Mouse (Mus musculus) CD4-positive, CD25-positive, alpha-beta regulatory T cell, adult 2 months (primary cell): Measurements from ENCODE around the gene Ppp2r5d.

Experiments used
- DNase-seq: peaks from one replicate; pipeline ENCODE4 v3.0.0-alpha.2; 2012; ENCODE audit warnings: low read depth, low spot score

The Ppp2r5d gene

DNA sequence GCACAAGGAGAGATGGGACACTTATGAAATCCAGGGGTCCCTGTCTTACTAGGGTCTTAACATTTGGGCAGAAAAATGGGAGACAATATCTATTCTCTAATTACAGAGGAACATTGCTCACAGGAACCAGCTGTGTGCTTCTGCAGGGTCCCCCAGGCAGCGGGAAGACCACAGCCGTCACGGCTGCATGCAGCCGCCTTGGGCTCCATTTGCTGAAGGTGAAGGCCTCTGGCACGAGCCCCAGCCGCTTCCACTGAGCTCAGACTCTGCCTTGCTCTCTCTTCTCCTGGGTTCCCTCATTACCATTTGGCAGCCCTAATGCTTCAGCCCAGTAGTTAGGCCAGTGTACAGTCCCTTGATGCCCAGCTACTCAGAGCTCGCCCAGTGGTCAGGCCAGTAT, 16.2 kb upstream of the Ppp2r5d start:
- no peak for DNase-seq

DNA sequence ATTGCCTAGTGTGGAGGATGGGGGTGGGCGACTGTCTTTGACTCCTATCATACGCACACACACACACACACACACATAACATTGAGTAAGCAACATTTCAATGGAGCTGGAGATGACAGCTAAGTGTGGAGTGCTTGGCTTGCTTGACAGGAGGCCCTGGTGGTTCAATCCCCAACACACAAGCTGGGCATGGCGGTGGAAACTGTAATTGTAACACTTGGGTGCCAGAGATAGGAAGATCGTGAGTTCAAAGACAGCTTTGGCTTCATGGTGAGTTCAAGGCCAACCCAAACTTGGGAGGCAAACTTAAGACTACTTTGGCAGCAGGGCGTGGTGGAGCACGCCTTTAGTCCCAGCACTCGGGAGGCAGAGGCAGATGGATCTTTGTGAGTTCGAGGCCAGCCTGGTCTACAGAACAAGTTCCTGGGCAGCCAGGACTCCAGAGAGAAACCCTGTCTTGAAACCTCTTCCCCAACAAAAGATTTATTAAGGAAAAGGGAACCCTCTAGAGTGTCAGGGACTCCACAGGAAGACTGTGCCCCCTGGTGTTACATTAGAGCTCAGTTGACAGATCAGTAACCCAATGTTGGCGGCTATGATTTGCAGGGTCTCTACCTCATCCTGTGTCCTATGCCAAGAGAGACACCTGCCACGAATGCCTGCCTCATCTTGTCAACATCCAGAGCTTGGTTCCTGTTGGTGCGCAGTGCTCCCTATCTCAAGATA, 10.0 kb upstream of the Ppp2r5d start:
- no peak for DNase-seq

DNA sequence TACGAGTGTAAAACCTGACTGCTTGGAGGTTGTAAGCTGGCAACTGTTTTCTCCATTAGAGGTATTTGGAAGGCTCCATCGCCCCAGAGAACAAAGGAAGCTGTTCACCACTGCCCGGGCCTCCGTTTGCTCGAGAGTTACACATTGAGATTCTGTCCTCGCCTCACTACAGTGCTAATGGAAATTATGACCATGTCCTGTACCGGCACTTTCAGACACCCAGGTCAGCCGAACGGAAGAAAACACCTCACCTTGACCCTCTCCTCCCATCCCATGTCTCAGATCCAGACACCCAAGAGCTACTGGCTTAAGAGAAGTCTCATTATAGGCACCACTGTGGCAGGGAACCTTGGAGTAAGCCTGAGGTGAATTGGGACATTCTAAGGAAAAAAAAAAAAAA, 8.9 kb upstream of the Ppp2r5d start:
- DNase-seq: no peak

DNA sequence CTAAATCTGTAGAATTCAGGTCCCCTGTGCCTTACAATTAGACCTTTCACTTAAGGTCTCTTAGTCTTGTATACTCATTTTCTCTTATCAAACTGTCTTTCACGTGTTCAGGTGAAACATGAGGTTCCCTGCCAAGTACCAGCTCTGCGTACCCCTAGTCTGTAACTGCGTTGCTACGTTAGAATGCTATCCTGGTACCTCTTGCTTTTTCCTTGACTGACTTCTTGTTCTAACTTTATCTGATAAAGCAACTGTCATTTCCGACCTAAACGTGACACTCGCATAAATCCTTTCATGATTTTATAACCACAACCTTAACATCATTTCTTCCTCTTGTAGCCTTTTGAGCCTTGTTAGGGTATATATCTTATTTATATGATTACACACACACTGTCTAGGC, 7.5 kb upstream of the Ppp2r5d start:
- DNase-seq: peak; percentile 44

DNA sequence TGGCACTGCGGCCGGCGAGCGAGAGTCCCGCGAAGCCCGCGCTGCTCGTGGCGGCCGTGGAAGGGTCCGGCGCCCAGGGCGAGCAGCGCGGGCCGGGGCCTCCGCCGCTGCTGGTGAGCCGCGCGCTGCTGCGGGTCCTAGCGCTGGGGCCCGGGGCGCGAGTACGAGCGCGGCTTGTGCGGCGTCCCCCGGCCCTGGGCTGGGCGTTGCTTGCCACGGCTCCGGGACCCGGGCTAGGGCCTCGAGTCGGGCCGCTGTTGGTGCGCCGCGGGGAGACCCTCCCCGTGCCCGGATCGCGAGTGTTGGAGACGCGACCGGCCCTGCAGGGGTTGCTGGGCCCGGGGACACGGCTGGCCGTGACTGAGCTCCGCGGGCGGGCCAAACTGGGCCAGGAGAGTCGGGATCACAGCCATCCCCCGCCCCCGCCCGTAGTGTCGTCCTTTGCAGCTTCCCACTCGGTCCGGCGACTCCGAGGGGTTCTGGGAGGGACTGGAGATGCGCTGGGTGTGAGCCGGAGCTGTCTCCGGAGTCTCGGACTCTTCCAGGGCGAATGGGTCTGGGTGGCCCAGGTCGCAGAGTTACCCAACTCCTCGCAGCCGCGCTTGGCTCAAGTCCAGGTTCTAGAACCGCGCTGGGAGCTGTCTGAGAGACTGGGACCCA, 6.8 kb upstream of the Ppp2r5d start:
- peak; percentile 33 for DNase-seq

DNA sequence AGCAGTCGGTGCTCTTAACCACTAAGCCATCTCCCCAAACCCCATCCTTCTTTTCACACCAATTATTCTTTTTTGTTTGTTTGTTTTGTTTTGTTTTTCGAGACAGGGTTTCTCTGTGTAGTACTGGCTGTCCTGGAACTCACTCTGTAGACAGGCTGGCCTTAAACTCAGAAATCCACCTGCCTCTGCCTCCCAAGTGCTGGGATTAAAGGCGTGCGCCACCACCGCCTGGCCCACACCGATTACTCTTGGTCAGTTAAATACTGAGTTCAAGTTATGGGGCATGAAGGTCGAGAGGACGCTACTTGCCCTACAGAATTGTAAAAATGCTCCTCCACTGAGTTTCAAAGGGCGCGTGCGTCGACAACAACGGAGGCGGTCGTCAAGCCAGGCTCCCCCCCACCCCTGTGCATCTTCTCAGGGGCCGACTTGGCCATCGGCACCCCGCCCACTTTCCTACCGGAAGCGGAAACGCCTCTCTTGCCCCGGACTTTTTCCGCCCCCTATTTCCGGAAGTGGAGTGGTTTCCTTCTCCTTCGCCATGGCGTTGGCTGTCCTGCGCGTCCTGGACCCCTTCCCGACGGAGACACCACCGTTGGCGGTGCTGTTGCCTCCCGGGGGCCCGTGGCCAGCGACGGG, 6.2 kb upstream of the Ppp2r5d start, which contains the start of gene Pex6:
Gene Pex6, plus strand, starts transcription at position 505 of the 639 bp plus-strand sequence.
- peak; percentile 93 for DNase-seq

DNA sequence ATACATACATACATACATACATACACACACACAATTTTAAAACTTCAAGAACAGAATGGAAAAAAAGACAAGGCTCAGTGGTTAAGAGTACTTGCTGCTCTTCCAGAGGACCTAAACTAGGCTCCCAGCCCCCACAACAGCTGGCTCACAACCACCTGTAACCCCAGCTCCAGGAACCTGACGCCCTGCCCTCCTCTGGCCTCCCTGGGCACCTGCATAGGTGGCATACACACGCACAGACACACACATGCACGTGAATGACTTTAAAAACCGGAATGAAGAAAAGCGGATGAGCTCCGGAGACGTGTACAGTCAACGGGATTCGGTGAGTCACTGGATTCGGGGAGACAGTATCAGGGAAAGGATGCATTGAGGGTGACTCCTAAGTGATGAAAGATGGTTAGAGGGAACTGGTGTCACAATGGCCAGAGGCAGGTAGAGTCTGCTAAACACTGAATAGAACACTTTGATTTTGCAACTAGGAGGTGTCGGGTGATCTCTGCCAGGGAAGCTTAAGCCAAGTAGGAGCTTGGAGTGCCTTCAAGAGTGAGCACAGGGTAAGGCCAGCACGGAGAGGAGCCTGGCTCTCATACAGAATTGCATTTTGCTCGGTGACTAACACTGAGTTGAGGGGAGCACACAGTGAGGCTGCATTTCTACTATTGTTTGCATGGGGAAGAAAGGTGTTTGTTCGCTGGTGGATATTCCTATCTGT, 1.6 kb upstream of the Ppp2r5d start:
- no peak for DNase-seq

DNA sequence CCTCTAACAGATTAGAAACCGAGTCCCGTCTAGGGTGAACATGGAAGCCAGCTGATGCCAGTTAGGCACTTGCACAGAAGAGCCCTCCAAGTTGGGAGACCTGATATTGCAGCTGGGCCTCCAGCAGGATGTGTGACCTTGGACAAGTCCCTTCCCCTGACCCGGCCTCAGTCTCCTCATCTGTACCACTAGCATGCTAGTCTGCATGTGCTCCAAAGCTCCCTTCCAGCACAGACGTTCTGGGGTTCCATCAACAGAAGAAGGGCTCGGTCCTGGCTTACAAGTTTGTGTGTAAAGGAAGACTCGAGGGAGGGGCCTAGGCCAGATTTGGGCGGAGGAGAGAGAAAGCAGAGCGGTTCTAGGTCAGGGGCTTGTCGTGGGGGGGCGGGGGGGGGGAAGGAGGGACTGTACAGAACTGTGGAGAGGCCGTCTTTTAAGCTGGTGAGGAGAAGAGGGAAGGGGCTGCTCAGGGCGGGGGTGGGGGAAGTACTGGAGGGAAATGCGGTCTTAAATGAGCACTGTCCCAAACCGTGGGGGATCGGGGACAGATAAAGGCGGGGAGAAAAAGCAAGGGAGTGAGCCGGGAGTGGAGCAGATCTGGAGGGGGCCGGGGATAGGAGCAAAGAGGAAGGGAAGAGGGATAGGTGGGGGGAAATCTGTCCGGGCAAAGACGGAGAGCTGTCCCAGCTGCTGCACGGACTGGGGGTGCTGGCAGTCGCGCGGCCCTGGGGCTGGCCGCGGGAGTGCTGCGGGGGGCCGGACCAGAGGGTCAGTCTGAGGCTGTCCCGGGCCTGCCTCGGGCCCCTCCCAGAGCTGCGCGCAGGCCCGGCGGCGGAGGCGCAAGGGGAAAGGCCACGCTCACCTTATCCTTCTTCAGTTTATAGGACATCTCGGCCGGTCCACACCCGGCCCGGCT, 682 bp downstream of the Ppp2r5d start:
- DNase-seq: peak; percentile 48

DNA sequence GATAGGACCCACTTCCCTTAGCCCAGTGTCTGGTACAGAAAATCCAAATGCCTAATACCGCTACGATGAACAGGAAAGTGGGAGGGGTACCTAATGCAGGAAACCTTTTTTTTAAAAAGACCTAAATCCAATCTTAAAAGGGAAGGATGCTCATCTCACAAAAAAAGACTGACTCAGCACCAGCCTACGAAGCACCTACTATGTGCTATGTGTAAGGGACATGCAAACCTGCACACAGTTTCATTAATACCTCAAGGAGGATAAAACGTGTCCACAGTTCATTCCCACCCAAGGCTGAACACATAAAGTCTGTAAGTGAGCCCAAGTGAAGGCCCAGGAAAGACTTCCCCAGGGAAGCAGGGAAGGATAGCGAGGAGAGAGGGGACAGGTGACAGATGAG, 2.4 kb downstream of the Ppp2r5d start:
- DNase-seq: no peak

DNA sequence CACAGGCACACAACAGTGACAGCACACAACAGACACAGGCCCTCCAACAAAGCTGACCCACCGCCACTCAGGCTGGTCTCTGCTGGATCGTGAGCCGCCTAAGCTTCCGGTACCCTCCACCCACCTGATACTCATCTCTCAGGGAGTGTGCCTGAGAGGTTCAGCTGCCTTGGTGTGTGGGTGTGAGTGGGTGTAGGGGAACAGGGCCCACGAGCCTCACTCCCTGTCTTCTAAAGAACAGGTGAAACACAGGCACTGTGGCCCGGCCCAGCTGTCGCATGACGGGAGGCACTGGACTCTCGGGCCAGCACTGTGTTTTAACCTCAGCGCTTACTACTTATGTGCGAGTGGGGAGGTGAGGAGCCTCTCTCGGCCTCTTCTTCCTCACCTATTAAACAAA, 2.8 kb downstream of the Ppp2r5d start:
- peak; percentile 38 for DNase-seq

DNA sequence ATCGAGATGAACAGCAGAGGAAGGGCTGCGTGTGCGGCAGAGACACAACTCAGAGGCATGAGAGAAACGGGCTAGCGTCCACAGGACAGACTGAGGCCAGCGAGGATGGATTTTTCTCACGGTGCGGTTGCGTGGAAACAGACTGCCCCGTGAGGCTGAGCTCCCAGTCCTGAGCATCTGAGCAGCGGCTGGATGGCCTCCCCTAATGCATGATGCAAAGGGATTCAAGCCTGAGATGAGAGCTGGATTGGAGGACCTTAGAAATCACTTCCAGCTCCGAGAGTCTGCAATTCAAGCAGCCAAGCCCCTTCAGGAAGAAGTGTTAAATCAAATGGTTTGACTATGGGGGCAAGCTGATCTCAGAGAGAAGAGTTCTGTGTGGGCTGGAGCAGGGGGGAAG, 3.4 kb downstream of the Ppp2r5d start:
- DNase-seq: no peak

DNA sequence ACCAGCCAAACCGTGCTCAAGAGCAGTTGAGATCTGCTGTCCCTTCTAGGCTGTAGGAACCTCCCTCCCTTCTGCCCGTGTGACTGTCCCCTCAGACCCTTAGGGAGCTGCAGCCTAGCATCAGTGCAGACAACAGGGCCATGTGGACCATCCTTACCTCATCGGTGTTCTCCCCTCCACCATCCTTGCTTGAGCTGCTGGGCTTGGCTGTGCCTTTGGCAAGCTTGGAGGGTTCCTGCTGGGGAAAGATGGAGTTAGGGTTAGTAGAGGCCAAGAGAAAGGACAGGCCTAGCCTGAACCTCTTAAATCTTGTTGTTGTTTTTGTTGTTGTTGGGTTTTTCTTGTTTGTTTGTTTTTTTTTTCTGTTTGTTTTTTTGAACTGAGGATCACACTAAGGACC, 5.0 kb downstream of the Ppp2r5d start:
- no peak for DNase-seq

DNA sequence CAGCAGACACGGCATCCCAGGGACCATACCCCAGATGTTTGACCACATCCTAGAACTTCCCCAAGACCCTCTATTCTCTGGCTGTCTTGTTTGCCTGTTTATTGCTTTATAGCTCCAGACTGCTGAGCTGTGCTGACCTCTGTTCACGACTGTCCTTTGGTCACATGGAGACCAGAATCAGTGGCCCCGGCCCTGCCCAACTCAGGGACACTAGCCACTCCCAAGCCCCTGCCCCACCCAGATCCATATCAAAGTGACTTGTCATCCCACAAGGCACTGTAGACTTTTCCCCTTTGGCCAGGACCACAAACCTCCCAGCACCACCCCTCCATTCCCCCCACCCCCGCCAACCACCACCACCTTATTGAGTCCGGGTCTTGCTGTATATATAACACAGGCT, 5.7 kb downstream of the Ppp2r5d start:
- DNase-seq: no peak

DNA sequence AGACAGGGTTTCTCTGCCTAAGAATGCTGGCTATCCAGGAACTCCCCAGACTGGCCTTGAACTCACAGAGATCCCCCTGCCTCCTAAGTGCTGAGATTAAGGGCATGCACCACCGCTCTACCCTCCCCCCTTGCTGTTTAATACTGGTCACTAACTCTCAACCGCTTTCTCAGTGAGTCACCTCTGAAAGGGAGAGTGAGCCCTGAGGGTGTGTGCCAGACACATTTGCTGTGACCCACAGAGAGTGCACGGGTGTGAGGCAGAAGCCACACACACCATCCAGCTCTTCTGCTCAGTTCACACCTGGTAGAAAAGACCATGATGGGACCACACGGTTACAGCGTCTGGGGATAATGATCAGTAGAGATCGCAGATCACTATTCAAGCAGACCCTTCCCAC, 6.4 kb downstream of the Ppp2r5d start:
- no peak for DNase-seq

DNA sequence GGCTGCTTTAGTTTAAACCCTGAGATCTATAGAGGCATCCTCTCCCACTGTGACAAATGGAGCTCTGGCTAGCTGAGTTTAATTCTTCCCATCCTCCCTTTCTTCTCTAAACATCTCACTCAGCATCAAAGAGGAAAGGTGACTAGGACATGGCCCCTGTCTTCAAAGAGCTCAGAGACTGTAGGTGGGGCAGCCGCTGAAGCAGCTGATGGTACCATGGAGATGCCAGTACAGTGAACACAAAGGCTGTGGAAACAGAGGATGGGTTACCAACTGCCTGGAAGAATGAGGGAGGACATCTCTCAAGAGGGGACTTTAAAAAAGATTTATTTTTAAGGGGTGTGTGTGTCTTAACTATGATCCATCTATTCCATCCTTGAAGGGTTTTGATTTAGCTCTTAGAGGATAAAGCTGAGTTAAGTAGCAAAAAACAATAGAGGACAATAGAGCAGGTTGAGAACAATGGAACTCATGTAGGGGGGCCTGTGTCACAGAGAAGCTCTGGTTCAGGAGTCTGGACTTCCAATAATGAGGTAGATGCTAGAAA, 10.3 kb downstream of the Ppp2r5d start:
- DNase-seq: no peak

DNA sequence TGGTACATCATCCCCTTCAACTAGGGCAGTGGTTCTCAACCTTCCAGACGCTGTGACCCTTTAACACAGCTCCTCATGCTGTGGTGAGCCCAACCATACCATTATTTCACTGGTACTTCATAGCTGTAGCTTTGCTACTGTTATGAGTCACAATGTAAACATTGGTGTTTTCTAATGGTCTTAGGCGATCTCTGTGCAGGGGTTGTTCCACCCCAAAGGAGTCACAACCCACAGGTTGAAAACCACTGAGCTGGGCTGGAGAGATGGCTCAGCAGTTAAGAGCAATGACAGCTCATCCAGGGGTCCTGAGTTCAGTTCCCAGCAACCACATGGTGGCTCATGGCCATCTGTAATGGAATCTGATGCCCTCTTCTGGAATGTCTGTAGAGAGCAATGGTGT, 13.5 kb downstream of the Ppp2r5d start:
- DNase-seq: no peak

DNA sequence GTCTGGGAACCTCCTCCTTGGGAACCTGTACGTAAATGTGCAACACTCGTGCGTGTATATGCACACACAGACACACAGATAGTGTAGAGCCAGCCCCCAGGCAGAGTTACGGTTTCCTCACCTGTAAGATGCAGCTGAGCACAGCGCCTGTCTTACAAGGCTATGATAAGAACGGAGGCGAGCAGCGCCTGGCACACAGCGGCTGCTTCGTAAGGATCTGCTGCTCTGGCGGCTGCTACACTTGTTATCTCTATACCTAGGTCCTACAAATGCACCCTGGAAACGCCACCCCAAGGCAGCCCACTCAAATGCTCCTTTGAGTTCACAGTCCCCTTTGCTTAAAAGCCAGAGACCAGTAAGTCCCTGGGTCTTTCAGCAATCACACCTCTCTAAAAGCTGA, 14.2 kb downstream of the Ppp2r5d start:
- no peak for DNase-seq

DNA sequence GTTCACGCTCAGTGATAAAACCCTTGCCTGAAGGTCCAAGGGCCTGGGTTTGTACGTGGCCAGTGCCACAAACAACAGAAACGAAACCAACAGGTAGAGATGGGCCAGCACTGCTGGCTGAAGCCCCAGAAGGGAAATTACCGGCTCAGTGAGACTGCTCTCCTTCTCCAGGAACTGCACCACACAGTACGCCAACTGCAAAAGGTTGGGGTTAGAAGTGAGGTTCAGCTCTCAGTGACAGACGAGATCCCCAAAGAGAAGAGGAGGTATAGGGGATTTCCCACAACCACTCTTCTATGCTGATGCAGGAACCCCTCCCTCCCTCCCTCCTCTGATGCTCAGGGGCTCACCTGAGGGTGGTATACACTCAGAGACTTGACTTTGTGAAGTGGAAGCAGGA, 19.0 kb downstream of the Ppp2r5d start:
- peak; percentile 70 for DNase-seq

DNA sequence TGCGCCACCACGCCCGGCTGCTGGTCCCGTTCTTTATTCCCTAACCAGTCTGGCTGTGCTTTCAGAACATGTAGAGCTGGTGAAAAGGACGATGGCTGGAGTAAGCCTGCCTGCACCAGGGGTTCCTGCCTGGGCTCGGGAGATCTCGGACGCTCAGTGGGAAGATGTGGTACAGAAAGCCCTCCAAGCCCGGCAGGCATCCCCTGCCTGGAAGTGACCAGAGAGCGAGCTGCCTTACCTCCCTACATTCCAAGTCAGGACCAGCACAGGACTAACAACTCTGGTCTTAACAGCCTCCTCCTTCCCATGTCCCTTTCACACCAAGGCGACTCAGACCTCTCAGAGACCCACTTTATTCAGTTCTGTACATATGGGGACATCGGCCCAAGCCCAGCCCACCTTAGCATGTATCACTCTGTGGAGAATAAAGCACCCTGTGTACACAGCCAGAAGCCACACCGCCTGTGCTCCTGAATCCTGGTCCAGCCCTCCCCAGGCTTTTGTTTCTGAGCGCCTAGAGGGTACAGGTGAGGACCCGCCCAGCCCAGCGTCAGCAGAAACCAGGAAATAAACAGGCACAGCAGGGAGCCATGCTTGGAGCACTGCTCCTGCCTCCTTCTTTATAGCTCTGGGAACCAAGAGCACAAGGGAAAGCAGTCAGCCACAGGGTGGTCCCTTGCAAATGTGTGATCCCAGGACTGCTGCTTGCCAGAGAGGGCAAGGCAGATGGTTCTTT, 22.1 kb downstream of the Ppp2r5d start:
- no peak for DNase-seq

DNA sequence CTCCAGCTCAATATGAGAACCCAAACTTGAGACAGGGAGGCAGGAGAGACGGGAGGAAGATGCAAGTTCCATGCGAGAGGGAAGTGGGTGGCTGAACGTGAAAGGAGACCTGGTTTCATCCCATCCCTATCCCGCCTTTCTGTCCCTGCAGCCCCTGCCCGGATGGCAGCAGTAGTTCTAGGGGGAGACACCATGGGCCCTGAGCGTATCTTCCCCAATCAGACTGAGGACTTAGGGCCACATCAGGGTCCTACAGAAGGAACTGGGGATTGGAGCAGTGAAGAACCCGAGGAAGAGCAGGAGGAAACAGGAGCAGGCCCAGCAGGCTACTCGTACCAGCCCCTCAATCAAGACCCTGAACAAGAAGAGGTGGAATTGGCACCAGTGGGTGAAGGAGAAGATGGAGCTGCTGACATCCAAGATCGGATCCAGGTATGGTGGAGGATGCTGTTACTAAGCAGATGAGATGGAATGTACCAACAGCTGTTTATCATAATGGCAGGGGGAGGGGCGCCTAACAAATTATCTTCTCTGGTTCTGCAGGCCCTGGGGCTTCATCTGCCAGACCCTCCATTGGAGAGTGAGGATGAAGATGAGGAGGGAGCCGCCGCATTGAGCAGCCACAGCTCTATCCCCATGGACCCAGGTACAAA, 23.3 kb downstream of the Ppp2r5d start:
- DNase-seq: no peak
